Comparison of ENCODE assay signal across 11 mouse cellular contexts in genomic region chr6:113934692-113935091, GRCm38 (mm10).
DNase-seq lines count a peak whose midpoint lies in the region; ATAC-seq lines count a peak whose summit lies in the region.
"Had no signal": no experiment of that assay in that cellular context is flagged by ENCODE, and none has a peak within 500 bp of the region (broad histone marks: within the 10 kb centered on the region; RNA-seq: fewer than 3 reads in every experiment).

No protein-coding gene starts in this region.

- peak; percentile 20 to 37 for DNase-seq in adrenal gland, adult (ENCODE audit: inconsistent age in 2 of 2, low spot score in 1 of 2)
- no peak for DNase-seq in adrenal gland, postnatal 36 days
- DNase-seq in ovary, postnatal 36 days (ENCODE audit: low spot score) = peak; percentile 34
- no peak for DNase-seq in ovary, postnatal 10 days (ENCODE audit: low spot score)
- DNase-seq in lung, adult 18-20 months = peak; percentile 83 to 91
- peak; percentile 96 for DNase-seq in telencephalon, adult 2 months (ENCODE audit: low read depth, low spot score)
- no peak for DNase-seq in T-cell, adult 2 months (ENCODE audit: low spot score)

- no peaks in the 10 kb centered on the region for H3K36me3 ChIP-seq in hindbrain, embryonic 13.5 days
- H3K36me3 ChIP-seq: embryonic facial prominence, embryonic 15.5 days; limb, embryonic 12.5 days; stomach, embryonic 15.5 days had no signal

- no peak overlapping the region for H3K4me2 ChIP-seq in hindbrain, embryonic 13.5 days
- H3K4me2 ChIP-seq: embryonic facial prominence, embryonic 15.5 days; limb, embryonic 12.5 days; stomach, embryonic 15.5 days had no signal

- WGBS in hindbrain, embryonic 13.5 days = 68% methylated on average over 8 of the region's 8 CpGs

- H3K9me3 ChIP-seq in hindbrain, embryonic 13.5 days = no peaks in the 10 kb centered on the region
- H3K9me3 ChIP-seq: embryonic facial prominence, embryonic 15.5 days; limb, embryonic 12.5 days; stomach, embryonic 15.5 days had no signal

- no peak overlapping the region for H3K27ac ChIP-seq in hindbrain, embryonic 13.5 days
- H3K27ac ChIP-seq: embryonic facial prominence, embryonic 15.5 days; limb, embryonic 12.5 days; stomach, embryonic 15.5 days had no signal

- ATAC-seq in hindbrain, embryonic 13.5 days (ENCODE audit: low FRiP score) = no peak

- peaks cover 27% of the 10 kb centered on the region for H3K4me1 ChIP-seq in hindbrain, embryonic 13.5 days (replicated peaks)
- H3K4me1 ChIP-seq: embryonic facial prominence, embryonic 15.5 days; stomach, embryonic 15.5 days had no signal

- no peaks in the 10 kb centered on the region for H3K27me3 ChIP-seq in hindbrain, embryonic 13.5 days
- H3K27me3 ChIP-seq: embryonic facial prominence, embryonic 15.5 days; limb, embryonic 12.5 days; stomach, embryonic 15.5 days had no signal

- no peak overlapping the region for H3K9ac ChIP-seq in hindbrain, embryonic 13.5 days
- H3K9ac ChIP-seq: embryonic facial prominence, embryonic 15.5 days; limb, embryonic 12.5 days; stomach, embryonic 15.5 days had no signal

- H3K4me3 ChIP-seq in hindbrain, embryonic 13.5 days = no peak overlapping the region
- H3K4me3 ChIP-seq: embryonic facial prominence, embryonic 15.5 days; limb, embryonic 12.5 days; stomach, embryonic 15.5 days had no signal

Comparison
In these comparisons a context has a peak if more than half of its experiments do, and no peak if none do; other contexts are left out.
1. DNase-seq: peak in adrenal gland, adult (2 of 2), ovary, postnatal 36 days (single experiment), lung, adult 18-20 months (2 of 2) and telencephalon, adult 2 months (single experiment); none in adrenal gland, postnatal 36 days (0 of 2), ovary, postnatal 10 days (single experiment) and T-cell, adult 2 months (single experiment).